Mouse (Mus musculus) CH12.LX (cell line): ENCODE measurements at regions not wholly inside any gene's neighbourhood (a gene's known extent, or its start where the extent isn't known, plus 50 kb on each side); places are given as distances from the start of the nearest gene placed in this dataset.

ENCODE experiments used
- DNase-seq: peaks from one replicate; pipeline ENCODE4 v3.0.0-alpha.2; 2013; ENCODE audit errors: extremely low read depth
- H3K27ac ChIP-seq: 2 replicates; pipeline ENCODE4 v1.5.1; 2012; ENCODE audit warnings: low read depth, mild to moderate bottlenecking, control low read depth, moderate library complexity; ENCODE audit not compliant: insufficient read depth
- H3K27me3 ChIP-seq: replicated peaks from 2 replicates; pipeline ENCODE3; 2012; ENCODE audit warnings: inconsistent platforms
- H3K36me3 ChIP-seq, 2 experiments: replicated peaks in 1 of 2; 2 replicates each; pipeline versions ENCODE3 to v1.6.1; 2012; ENCODE audit warnings: inconsistent platforms in 1 of 2, low read length in 1 of 2, mild to moderate bottlenecking in 1 of 2, mixed read lengths in 1 of 2, moderate library complexity in 1 of 2; ENCODE audit not compliant: control insufficient read depth in 1 of 2, insufficient read depth in 1 of 2
- H3K4me1 ChIP-seq, 2 experiments: 2 replicates each; pipeline ENCODE4 v1.6.1; 2012; ENCODE audit warnings: inconsistent platforms in 1 of 2, moderate library complexity in 1 of 2; ENCODE audit not compliant: insufficient read depth in 2 of 2, control insufficient read depth in 1 of 2
- H3K4me2 ChIP-seq: 2 replicates; pipeline ENCODE4 v1.6.1; 2012; ENCODE audit warnings: low read depth, mild to moderate bottlenecking, control low read depth; ENCODE audit not compliant: poor library complexity, insufficient read depth, severe bottlenecking
- H3K4me3 ChIP-seq, 3 experiments: fragments of 150-350 bp in 1 of 3; sonication (generic) in 1 of 3; replicated peaks in 1 of 3; 2 replicates each; pipeline versions ENCODE3 to v1.5.1; 2011 to 2012; ENCODE audit warnings: low read depth in 2 of 3, low read length in 2 of 3, mild to moderate bottlenecking in 2 of 3, moderate library complexity in 2 of 3, control low read depth in 1 of 3, improper control_type of control experiment in 1 of 3, inconsistent platforms in 1 of 3, mixed read lengths in 1 of 3; ENCODE audit not compliant: poor library complexity in 1 of 3
- H3K79me2 ChIP-seq: replicated peaks from 2 replicates; pipeline ENCODE4 v1.6.1; 2012; ENCODE audit warnings: mild to moderate bottlenecking, moderate library complexity; ENCODE audit not compliant: control insufficient read depth, poor library complexity, insufficient read depth, severe bottlenecking; ENCODE audit errors: extremely low read depth
- H3K9ac ChIP-seq: 2 replicates; pipeline ENCODE4 v1.6.1; 2012; ENCODE audit warnings: low read depth, mild to moderate bottlenecking, control low read depth, moderate library complexity; ENCODE audit not compliant: insufficient read depth
- H3K9me3 ChIP-seq: replicated peaks from 2 replicates; pipeline ENCODE3; 2012; ENCODE audit warnings: low read length, inconsistent platforms, mixed read lengths
- BHLHE40 ChIP-seq: IDR thresholded peaks from 2 replicates; pipeline ENCODE4 v1.6.1; 2011; ENCODE audit warnings: mild to moderate bottlenecking, low read depth, low read length, improper control_type of control experiment
- CHD1 ChIP-seq: IDR thresholded peaks from 2 replicates; pipeline ENCODE4 v1.6.1; 2012; ENCODE audit warnings: low read depth, low read length, improper control_type of control experiment, inconsistent platforms
- CTCF ChIP-seq, 2 experiments: IDR thresholded peaks in 1 of 2; conservative IDR thresholded peaks in 1 of 2; 2 replicates each; pipeline ENCODE4 v1.5.1; 2011 to 2012; ENCODE audit warnings: low read depth in 2 of 2, low read length in 2 of 2, improper control_type of control experiment in 1 of 2, inconsistent platforms in 1 of 2, mild to moderate bottlenecking in 1 of 2, moderate library complexity in 1 of 2
- E2F4 ChIP-seq: IDR thresholded peaks from 2 replicates; pipeline ENCODE4 v1.6.1; 2011; ENCODE audit warnings: low read depth, low read length, improper control_type of control experiment; ENCODE audit not compliant: insufficient replicate concordance
- EP300 ChIP-seq: IDR thresholded peaks from 2 replicates; pipeline ENCODE4 v1.6.1; 2011; ENCODE audit warnings: low read length, improper control_type of control experiment
- ETS1 ChIP-seq: conservative IDR thresholded peaks from 2 replicates; pipeline ENCODE4 v1.6.1; 2012; ENCODE audit warnings: low read depth, mild to moderate bottlenecking, inconsistent platforms, low read length, improper control_type of control experiment, moderate library complexity
- GABPA ChIP-seq: IDR thresholded peaks from 2 replicates; pipeline ENCODE4 v1.6.1; 2012; ENCODE audit warnings: low read depth, low read length, improper control_type of control experiment, inconsistent platforms; ENCODE audit not compliant: insufficient replicate concordance
- IRF4 ChIP-seq: IDR thresholded peaks from 2 replicates; pipeline ENCODE4 v1.6.1; 2014; ENCODE audit warnings: low read depth, mild to moderate bottlenecking, inconsistent platforms, low read length, improper control_type of control experiment
- JUN ChIP-seq: IDR thresholded peaks from 2 replicates; pipeline ENCODE4 v1.6.1; 2011; ENCODE audit warnings: low read depth, mild to moderate bottlenecking, low read length, improper control_type of control experiment, moderate library complexity; ENCODE audit not compliant: insufficient read depth
- JUND ChIP-seq: conservative IDR thresholded peaks from 2 replicates; pipeline ENCODE4 v1.6.1; 2011; ENCODE audit warnings: low read depth, low read length, improper control_type of control experiment
- KAT2A ChIP-seq: IDR thresholded peaks from 2 replicates; pipeline ENCODE4 v1.6.1; 2012; ENCODE audit warnings: low read length, improper control_type of control experiment, inconsistent platforms; ENCODE audit not compliant: insufficient replicate concordance
- MAX ChIP-seq: IDR thresholded peaks from 2 replicates; pipeline ENCODE4 v1.6.1; 2011; ENCODE audit warnings: low read length, improper control_type of control experiment
- MAZ ChIP-seq: IDR thresholded peaks from 2 replicates; pipeline ENCODE4 v1.6.1; 2012; ENCODE audit warnings: low read depth, mild to moderate bottlenecking, inconsistent platforms, low read length, improper control_type of control experiment, moderate library complexity
- MXI1 ChIP-seq: IDR thresholded peaks from 2 replicates; pipeline ENCODE4 v1.6.1; 2011; ENCODE audit warnings: mild to moderate bottlenecking, low read depth, low read length, improper control_type of control experiment
- MYC ChIP-seq: IDR thresholded peaks from 2 replicates; pipeline ENCODE4 v1.6.1; 2011; ENCODE audit warnings: low read depth, mild to moderate bottlenecking, improper control_type of control experiment, low read length
- NRF1 ChIP-seq: IDR thresholded peaks from 2 replicates; pipeline ENCODE4 v1.6.1; 2014; ENCODE audit warnings: low read depth, mild to moderate bottlenecking, inconsistent platforms, low read length, improper control_type of control experiment, moderate library complexity
- POLR2A ChIP-seq: IDR thresholded peaks from 2 replicates; pipeline ENCODE4 v1.6.1; 2011; ENCODE audit warnings: low read depth, mild to moderate bottlenecking, improper control_type of control experiment, low read length
- POLR2AphosphoS2 ChIP-seq: IDR thresholded peaks from 2 replicates; pipeline ENCODE4 v1.6.1; 2011; ENCODE audit warnings: low read depth, low read length, improper control_type of control experiment
- RAD21 ChIP-seq: IDR thresholded peaks from 2 replicates; pipeline ENCODE4 v1.6.1; 2011; ENCODE audit warnings: low read depth, mild to moderate bottlenecking, low read length, improper control_type of control experiment, moderate library complexity
- RCOR1 ChIP-seq: conservative IDR thresholded peaks from 2 replicates; pipeline ENCODE4 v1.6.1; 2012; ENCODE audit warnings: low read depth, mild to moderate bottlenecking, inconsistent platforms, low read length, improper control_type of control experiment
- SIN3A ChIP-seq: IDR thresholded peaks from 2 replicates; pipeline ENCODE4 v1.6.1; 2012; ENCODE audit warnings: low read length, improper control_type of control experiment, inconsistent platforms
- TBP ChIP-seq: conservative IDR thresholded peaks from 2 replicates; pipeline ENCODE4 v1.6.1; 2011; ENCODE audit warnings: low read depth, low read length, improper control_type of control experiment
- TCF12 ChIP-seq: IDR thresholded peaks from 2 replicates; pipeline ENCODE4 v1.6.1; 2014; ENCODE audit warnings: low read depth, mild to moderate bottlenecking, inconsistent platforms, low read length, improper control_type of control experiment
- UBTF ChIP-seq: IDR thresholded peaks from 2 replicates; pipeline ENCODE4 v1.6.1; 2012; ENCODE audit warnings: low read depth, mild to moderate bottlenecking, inconsistent platforms, low read length, improper control_type of control experiment, moderate library complexity
- USF1 ChIP-seq: IDR thresholded peaks from 2 replicates; pipeline ENCODE4 v1.6.1; 2014; ENCODE audit warnings: low read depth, mild to moderate bottlenecking, inconsistent platforms, low read length, improper control_type of control experiment
- USF2 ChIP-seq: conservative IDR thresholded peaks from 2 replicates; pipeline ENCODE4 v1.6.1; 2011; ENCODE audit warnings: low read depth, low read length, improper control_type of control experiment
- ZKSCAN1 ChIP-seq: IDR thresholded peaks from 2 replicates; pipeline ENCODE4 v1.6.1; 2012; ENCODE audit warnings: low read depth, inconsistent platforms, low read length, improper control_type of control experiment, borderline replicate concordance
- ZNF384 ChIP-seq: IDR thresholded peaks from 2 replicates; pipeline ENCODE4 v1.6.1; 2012; ENCODE audit warnings: low read depth, low read length, improper control_type of control experiment, inconsistent platforms
- dilution Hi-C: fragments of 300-500 bp; cut with MboI; formaldehyde crosslinking; loops from 2 replicates; pipeline ENCODE4 v1.14.3; 2020; ENCODE audit warnings: low sequenced_read_pairs; ENCODE audit not compliant: extremely low pct_unique_long_range_greater_than_20kb, extremely low pct_ligation_motif_present
- in situ Hi-C: fragments of 300-500 bp; cut with MboI; formaldehyde crosslinking; loops from 3 replicates; pipeline ENCODE4 v1.14.3; 2019; ENCODE audit warnings: low sequenced_read_pairs, low pct_ligation_motif_present, low pct_unique_long_range_greater_than_20kb, mixed read lengths

GRCm38 (mm10) chr6:100083868-100084477 is 203.3 kb downstream of the Rybp start (continued):
- TF ChIP-seq TCF12, result peak; percentile 61
- 0 out of 2 replicates have a peak, but pooled peaks have one; percentile 38 for TF ChIP-seq MAZ
- TF ChIP-seq JUND, result peak; percentile 80

GRCm38 (mm10) chr6:100083127-100083526 is 204.2 kb downstream of the Rybp start:
- dilution Hi-C loops (no loop called here), in situ Hi-C loops (no loop called here)
- DNase-seq, result peak; percentile 51
- Histone ChIP-seq H3K27me3 (no peaks in the 10 kb centered on the region), H3K4me3 (no peak overlapping the region), H3K36me3 (no peaks in the 10 kb centered on the region), H3K27ac (peak overlapping the region; percentile 77; the same call in 1 of the 2 replicates), H3K9me3 (no peaks in the 10 kb centered on the region), H3K9ac (no peak overlapping the region), H3K79me2 (no peaks in the 10 kb centered on the region), H3K4me1 (peaks cover 33 to 64% of the 10 kb centered on the region in 2 experiments), H3K4me2 (no peak overlapping the region)
- peak; percentile 78; the same call in 1 of the 2 replicates for TF ChIP-seq RCOR1
- peak; percentile 66; the same call in 1 of the 2 replicates for TF ChIP-seq BHLHE40
- TF ChIP-seq UBTF, result no peak
- peak; percentile 72; the same call in 1 of the 2 replicates for TF ChIP-seq ETS1
- no peak for TF ChIP-seq KAT2A
- TF ChIP-seq MXI1, result peak; percentile 64; the same call in 1 of the 2 replicates
- TF ChIP-seq NRF1, result no peak
- peak; percentile 12; the same call in 1 of the 2 replicates for TF ChIP-seq JUN
- no peak for TF ChIP-seq ZKSCAN1
- TF ChIP-seq POLR2A, result no peak
- TF ChIP-seq TBP, result no peak
- TF ChIP-seq E2F4, result no peak
- TF ChIP-seq GABPA, result no peak
- no peak for TF ChIP-seq CTCF (conservative IDR thresholded peaks at IDR 0.05 in 1 of 2, IDR thresholded peaks at IDR 0.05 in 1 of 2; ENCODE audit: low read depth in 2 of 2, low read length in 2 of 2)
- TF ChIP-seq RAD21, result no peak
- TF ChIP-seq TCF12, result peak; percentile 59
- TF ChIP-seq SIN3A, result 0 out of 2 replicates have a peak, but pooled peaks have one; percentile 41
- no peak for TF ChIP-seq JUND
- TF ChIP-seq USF2, result peak; percentile 55; the same call in 1 of the 2 replicates
- TF ChIP-seq IRF4, result peak; percentile 81
- TF ChIP-seq CHD1, result 0 out of 2 replicates have a peak, but pooled peaks have one; percentile 31
- TF ChIP-seq MAX, result peak; percentile 95
- TF ChIP-seq USF1, result peak; percentile 56
- no peak for TF ChIP-seq POLR2AphosphoS2
- peak; percentile 77 for TF ChIP-seq EP300
- 0 out of 2 replicates have a peak, but pooled peaks have one; percentile 45 for TF ChIP-seq MAZ
- peak; percentile 90 for TF ChIP-seq MYC
- TF ChIP-seq ZNF384, result no peak
